Mouse (Mus musculus): ENCODE measurements around the gene Spert.

DNA sequence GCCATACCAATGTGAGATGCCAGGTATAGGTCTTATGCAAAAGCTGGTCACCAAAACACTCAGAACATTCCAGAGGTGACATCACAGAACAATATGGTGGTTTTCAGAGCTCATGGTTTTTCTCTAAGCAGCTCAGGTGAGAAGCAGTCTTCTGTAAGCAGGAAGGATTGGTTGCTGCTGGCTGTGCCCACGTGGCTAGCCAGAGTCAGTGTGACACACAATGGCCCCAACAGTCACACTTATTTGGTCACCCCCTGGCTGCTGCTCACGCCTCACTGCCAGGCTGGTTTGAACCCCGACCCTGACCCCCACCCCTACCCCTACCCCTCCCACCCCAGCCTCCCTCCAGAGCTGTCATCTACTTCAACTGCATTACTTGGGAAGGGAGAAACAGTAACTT, at the start of gene Spert:
- TF ChIP-seq POLR2A (IDR thresholded peaks at IDR 0.05; ENCODE audit: insufficient read depth, low read depth, low read length), result no peak
- no peak for TF ChIP-seq CTCF (IDR thresholded peaks at IDR 0.05; ENCODE audit: insufficient read depth, low read depth, low read length)

All from olfactory bulb, adult 2 months (tissue).